In the genomic region with DNA sequence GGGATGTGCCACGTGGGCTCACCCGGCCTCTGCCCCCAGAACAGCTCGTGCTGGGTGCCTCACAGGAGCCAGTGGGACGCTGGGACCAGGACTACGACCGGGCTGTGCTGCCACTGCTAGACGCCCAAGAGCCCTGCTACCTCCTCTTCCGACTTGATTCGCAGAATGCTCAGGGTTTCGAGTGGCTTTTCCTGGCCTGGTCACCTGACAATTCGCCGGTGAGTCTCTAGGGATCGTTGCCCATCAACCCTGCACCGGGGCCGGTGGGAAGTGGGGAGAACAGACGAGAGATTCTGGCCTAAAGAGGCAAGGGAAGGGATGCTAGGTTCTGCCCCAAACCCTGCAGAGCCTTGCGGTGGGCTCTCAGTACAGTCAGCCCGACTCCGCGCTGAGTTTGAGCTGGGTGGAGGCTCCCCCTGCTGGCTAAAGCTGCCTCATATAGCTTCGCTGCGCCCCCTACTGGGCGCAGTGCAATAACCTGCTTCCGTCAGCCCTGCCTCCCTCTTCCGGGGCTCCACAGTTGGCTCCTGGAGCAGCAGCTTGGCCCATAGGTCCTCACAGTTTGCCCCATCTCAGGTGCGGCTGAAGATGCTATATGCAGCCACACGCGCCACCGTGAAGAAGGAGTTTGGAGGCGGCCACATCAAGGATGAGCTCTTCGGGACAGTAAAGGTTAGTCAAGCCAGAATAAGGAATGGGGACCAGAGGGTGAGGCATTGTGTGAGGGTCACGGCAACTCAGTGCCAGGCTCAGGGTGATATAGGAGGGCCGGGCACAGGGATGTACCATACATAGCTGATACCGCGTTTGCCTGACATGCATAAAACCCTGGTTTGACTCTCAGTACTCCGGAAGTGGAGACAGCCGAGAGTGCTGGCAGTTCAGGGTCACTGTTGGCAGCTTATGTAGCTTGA, we compare ENCODE assay signal across 8 mouse cellular contexts. TPM values are rescaled to one million over a fixed set of nuclear protein-coding genes. Genes with fewer than 3 reads are reported as not detected.
DNase-seq lines count a peak whose midpoint lies in the region; ATAC-seq lines count a peak whose summit lies in the region.

No protein-coding gene starts in this region.

- H3K4me3 ChIP-seq in forebrain, embryonic 16.5 days (replicated peaks; ENCODE audit: low read length), result 0 out of 2 replicates have a peak overlapping the region, but pooled peaks have one; percentile 0
- H3K4me3 ChIP-seq in hindbrain, embryonic 10.5 days, result peak overlapping the region; percentile 48

- H3K27me3 ChIP-seq in forebrain, embryonic 16.5 days (replicated peaks; ENCODE audit: control insufficient read depth, insufficient read depth, low read length), result no peaks in the 10 kb centered on the region
- no peaks in the 10 kb centered on the region for H3K27me3 ChIP-seq in hindbrain, embryonic 10.5 days (ENCODE audit: insufficient read depth, poor library complexity, severe bottlenecking)

- no peak overlapping the region for H3K27ac ChIP-seq in forebrain, embryonic 16.5 days (ENCODE audit: low read length)
- H3K27ac ChIP-seq in hindbrain, embryonic 10.5 days, result peak overlapping the region; percentile 85

- peaks cover 7% of the 10 kb centered on the region; the same call in 1 of the 2 replicates for H3K4me1 ChIP-seq in forebrain, embryonic 16.5 days (replicated peaks; ENCODE audit: control insufficient read depth, insufficient read depth, low read length)
- peaks cover 18% of the 10 kb centered on the region for H3K4me1 ChIP-seq in hindbrain, embryonic 10.5 days (replicated peaks)

- ATAC-seq in forebrain, embryonic 16.5 days, result peak; percentile 91

- no peaks in the 10 kb centered on the region for H3K9me3 ChIP-seq in forebrain, embryonic 16.5 days (ENCODE audit: control insufficient read depth, low read length)
- H3K9me3 ChIP-seq in hindbrain, embryonic 10.5 days, result no peaks in the 10 kb centered on the region

- peaks cover 17% of the 10 kb centered on the region for H3K36me3 ChIP-seq in forebrain, embryonic 16.5 days (ENCODE audit: control insufficient read depth, insufficient read depth)
- H3K36me3 ChIP-seq in hindbrain, embryonic 10.5 days, result peaks cover 53% of the 10 kb centered on the region

- H3K9ac ChIP-seq in forebrain, embryonic 16.5 days (replicated peaks; ENCODE audit: low read depth, low read length), result peak overlapping the region; percentile 22

- peak overlapping the region; percentile 39 for H3K4me2 ChIP-seq in forebrain, embryonic 16.5 days (ENCODE audit: low read length)

- 16% methylated on average over 37 of the region's 37 CpGs for WGBS in forebrain, embryonic 16.5 days
- WGBS in hindbrain, embryonic 10.5 days, result 18% methylated on average over 37 of the region's 37 CpGs

- DNase-seq in MEL-GATA-1-ER (ENCODE audit: extremely low read depth, low read depth), result peak; percentile 46
- DNase-seq in cerebellum, adult 18-20 months, result peak; percentile 78 to 89
- peak; percentile 91 for DNase-seq in hindbrain, embryonic 10.5 days (ENCODE audit: low spot score)
- DNase-seq in layer of hippocampus, postnatal 14 days (ENCODE audit: low spot score in 2 of 2), result peak; percentile 82 to 86
- DNase-seq in lung, postnatal 4 days, result peak; percentile 86 to 93
- peak; percentile 76 for DNase-seq in right cerebral cortex, adult 18-20 months
- peak; percentile 71 for DNase-seq in urinary bladder, adult 2 months (ENCODE audit: low spot score)

RNA-seq across cellular contexts. Expression of a gene that starts 9.0 kb away (rescaled TPM):
- polyA plus RNA-seq in forebrain, embryonic 16.5 days (2015; fragmentation: Nextera tagmentation; extraction: Ambion mirVana), result 56.6 and 58.7 TPM in 2 replicates
- 65.9 and 71.3 TPM in 2 replicates for polyA plus RNA-seq in hindbrain, embryonic 10.5 days (2016; fragmentation: Nextera tagmentation; extraction: Ambion mirVana)
- 10 to 100 TPM; 49.2 to 49.7 TPM for total RNA-seq in layer of hippocampus, postnatal 14 days (2021)
- polyA plus RNA-seq in urinary bladder, adult 2 months (2012; rRNA removed), result 33.1 and 35.7 TPM in 2 replicates

RNA-seq across cellular contexts. Expression of a gene that starts 10.5 kb away (rescaled TPM):
- polyA plus RNA-seq in forebrain, embryonic 16.5 days (2015; fragmentation: Nextera tagmentation; extraction: Ambion mirVana), result not detected in 2 replicates
- not detected in 2 replicates for polyA plus RNA-seq in hindbrain, embryonic 10.5 days (2016; fragmentation: Nextera tagmentation; extraction: Ambion mirVana)
- 1 to 10 TPM; 1.2 to 1.6 TPM for total RNA-seq in layer of hippocampus, postnatal 14 days (2021)
- 1.8 and 2.5 TPM in 2 replicates for polyA plus RNA-seq in urinary bladder, adult 2 months (2012; rRNA removed)

RNA-seq across cellular contexts. Expression of a gene that starts 12.4 kb away (rescaled TPM):
- 14.0 and 14.7 TPM in 2 replicates for polyA plus RNA-seq in forebrain, embryonic 16.5 days (2015; fragmentation: Nextera tagmentation; extraction: Ambion mirVana)
- 47.3 and 48.6 TPM in 2 replicates for polyA plus RNA-seq in hindbrain, embryonic 10.5 days (2016; fragmentation: Nextera tagmentation; extraction: Ambion mirVana)
- 10 to 100 TPM; 15.4 to 15.8 TPM for total RNA-seq in layer of hippocampus, postnatal 14 days (2021)
- 40.2 and 47.0 TPM in 2 replicates for polyA plus RNA-seq in urinary bladder, adult 2 months (2012; rRNA removed)

RNA-seq across cellular contexts. Expression of a gene that starts 36.5 kb away (rescaled TPM):
- polyA plus RNA-seq in forebrain, embryonic 16.5 days (2015; fragmentation: Nextera tagmentation; extraction: Ambion mirVana), result 101 and 109 TPM in 2 replicates
- polyA plus RNA-seq in hindbrain, embryonic 10.5 days (2016; fragmentation: Nextera tagmentation; extraction: Ambion mirVana), result 60.4 and 78.6 TPM in 2 replicates
- total RNA-seq in layer of hippocampus, postnatal 14 days (2021), result 100 to 1,000 TPM; 153 to 174 TPM
- 93.3 and 105 TPM in 2 replicates for polyA plus RNA-seq in urinary bladder, adult 2 months (2012; rRNA removed)

RNA-seq across cellular contexts. Expression of a gene that starts 41.2 kb away (rescaled TPM):
- polyA plus RNA-seq in forebrain, embryonic 16.5 days (2015; fragmentation: Nextera tagmentation; extraction: Ambion mirVana), result 37.3 and 41.6 TPM in 2 replicates
- polyA plus RNA-seq in hindbrain, embryonic 10.5 days (2016; fragmentation: Nextera tagmentation; extraction: Ambion mirVana), result 25.8 and 29.9 TPM in 2 replicates
- total RNA-seq in layer of hippocampus, postnatal 14 days (2021), result 100 to 1,000 TPM; 138 to 146 TPM
- polyA plus RNA-seq in urinary bladder, adult 2 months (2012; rRNA removed), result 67.9 and 72.1 TPM in 2 replicates
